Mouse (Mus musculus): ENCODE data around the gene Tagln. TPM values are rescaled to one million over a fixed set of nuclear protein-coding genes. Genes with fewer than 3 reads are reported as not detected.
A peak's percentile ranks its signal among the peaks of the same experiment; 100 is the strongest.

The Tagln gene
- polyA plus RNA-seq, 1 experiment from 2014 or later, result 0.29 TPM

GRCm38 (mm10) chr9:45941329-45941888, 5.6 kb upstream of the Tagln start:
- no peak overlapping the region for H3K4me3 ChIP-seq (ENCODE audit: inconsistent target)
- 93% methylated on average over 18 of the region's 18 CpGs for WGBS (ENCODE audit: missing documents)
- no peaks in the 10 kb centered on the region for H3K79me2 ChIP-seq (ENCODE audit: inconsistent target)
- H3K36me3 ChIP-seq (ENCODE audit: inconsistent target), result peaks cover 49% of the 10 kb centered on the region
- H3K27ac ChIP-seq, result no peak overlapping the region

- H3K36me3 ChIP-seq (ENCODE audit: inconsistent target), result peaks cover 47% of the 10 kb centered on the region
- no peaks in the 10 kb centered on the region for H3K79me2 ChIP-seq (ENCODE audit: inconsistent target)
- WGBS (ENCODE audit: missing documents), result 90% methylated on average over 6 of the region's 6 CpGs
- H3K4me3 ChIP-seq (ENCODE audit: inconsistent target), result no peak overlapping the region
- H3K27ac ChIP-seq, result no peak overlapping the region
These were observed 3.9 kb upstream of the Tagln start for GRCm38 (mm10) chr9:45939794-45940193.

GRCm38 (mm10) chr9:45938952-45939637, 3.2 kb upstream of the Tagln start:
- no peak overlapping the region for H3K4me3 ChIP-seq (ENCODE audit: inconsistent target)
- H3K36me3 ChIP-seq (ENCODE audit: inconsistent target), result peaks cover 42% of the 10 kb centered on the region
- no peak overlapping the region for H3K27ac ChIP-seq
- 77% methylated on average over 15 of the region's 15 CpGs for WGBS (ENCODE audit: missing documents)
- H3K79me2 ChIP-seq (ENCODE audit: inconsistent target), result no peaks in the 10 kb centered on the region

- no peaks in the 10 kb centered on the region for H3K79me2 ChIP-seq (ENCODE audit: inconsistent target)
- 95% methylated on average over 8 of the region's 8 CpGs for WGBS (ENCODE audit: missing documents)
- H3K4me3 ChIP-seq (ENCODE audit: inconsistent target), result no peak overlapping the region
- H3K27ac ChIP-seq, result no peak overlapping the region
- peaks cover 35% of the 10 kb centered on the region for H3K36me3 ChIP-seq (ENCODE audit: inconsistent target)
These were observed 2.2 kb upstream of the Tagln start for GRCm38 (mm10) chr9:45938088-45938487.

GRCm38 (mm10) chr9:45936883-45937282, 1.0 kb upstream of the Tagln start:
- H3K79me2 ChIP-seq (ENCODE audit: inconsistent target), result no peaks in the 10 kb centered on the region
- H3K4me3 ChIP-seq (ENCODE audit: inconsistent target), result no peak overlapping the region
- WGBS (ENCODE audit: missing documents), result 44% methylated on average over 3 of the region's 3 CpGs
- peaks cover 23% of the 10 kb centered on the region; the same call in 1 of the 2 replicates for H3K36me3 ChIP-seq (ENCODE audit: inconsistent target)
- H3K27ac ChIP-seq, result no peak overlapping the region

- WGBS (ENCODE audit: missing documents), result 83% methylated on average over 11 of the region's 11 CpGs
- Histone ChIP-seq H3K4me3 (ENCODE audit: inconsistent target) (no peak overlapping the region), H3K79me2 (ENCODE audit: inconsistent target) (no peaks in the 10 kb centered on the region), H3K36me3 (ENCODE audit: inconsistent target) (peaks cover 11% of the 10 kb centered on the region), H3K27ac (no peak overlapping the region)
These were observed 3.1 kb downstream of the Tagln start for GRCm38 (mm10) chr9:45932571-45933415.

GRCm38 (mm10) chr9:45931958-45932357, 3.9 kb downstream of the Tagln start:
- H3K79me2 ChIP-seq (ENCODE audit: inconsistent target), result no peaks in the 10 kb centered on the region
- no peak overlapping the region for H3K27ac ChIP-seq
- peaks cover 19% of the 10 kb centered on the region for H3K36me3 ChIP-seq (ENCODE audit: inconsistent target)
- H3K4me3 ChIP-seq (ENCODE audit: inconsistent target), result no peak overlapping the region
- 0% methylated on average over 1 of the region's 1 CpGs for WGBS (ENCODE audit: missing documents)

GRCm38 (mm10) chr9:45929285-45929684, 6.6 kb downstream of the Tagln start:
- Histone ChIP-seq H3K27ac (no peak overlapping the region), H3K79me2 (ENCODE audit: inconsistent target) (no peaks in the 10 kb centered on the region), H3K36me3 (ENCODE audit: inconsistent target) (peaks cover 37% of the 10 kb centered on the region), H3K4me3 (ENCODE audit: inconsistent target) (no peak overlapping the region)
- WGBS (ENCODE audit: missing documents), result 94% methylated on average over 5 of the region's 5 CpGs

GRCm38 (mm10) chr9:45919895-45920294, 16.0 kb downstream of the Tagln start:
- Histone ChIP-seq H3K4me3 (ENCODE audit: inconsistent target) (no peak overlapping the region), H3K36me3 (ENCODE audit: inconsistent target) (peaks cover 79% of the 10 kb centered on the region), H3K27ac (no peak overlapping the region), H3K79me2 (ENCODE audit: inconsistent target) (no peaks in the 10 kb centered on the region)
- 91% methylated on average over 1 of the region's 1 CpGs for WGBS (ENCODE audit: missing documents)

- peaks cover 90% of the 10 kb centered on the region for H3K36me3 ChIP-seq (ENCODE audit: inconsistent target)
- WGBS (ENCODE audit: missing documents), result 79% methylated on average over 5 of the region's 5 CpGs
- H3K27ac ChIP-seq, result no peak overlapping the region
- no peaks in the 10 kb centered on the region for H3K79me2 ChIP-seq (ENCODE audit: inconsistent target)
- no peak overlapping the region for H3K4me3 ChIP-seq (ENCODE audit: inconsistent target)
These were observed 18.6 kb downstream of the Tagln start for GRCm38 (mm10) chr9:45917041-45917934.

GRCm38 (mm10) chr9:45915659-45916058, 20.2 kb downstream of the Tagln start:
- WGBS (ENCODE audit: missing documents), result 100% methylated on average over 2 of the region's 2 CpGs
- H3K4me3 ChIP-seq (ENCODE audit: inconsistent target), result no peak overlapping the region
- H3K36me3 ChIP-seq (ENCODE audit: inconsistent target), result peaks cover 95% of the 10 kb centered on the region
- no peaks in the 10 kb centered on the region for H3K79me2 ChIP-seq (ENCODE audit: inconsistent target)
- no peak overlapping the region for H3K27ac ChIP-seq

GRCm38 (mm10) chr9:45911673-45912072, 24.2 kb downstream of the Tagln start:
- no peak overlapping the region for H3K27ac ChIP-seq
- H3K36me3 ChIP-seq (ENCODE audit: inconsistent target), result peaks cover 72% of the 10 kb centered on the region
- peaks cover 31% of the 10 kb centered on the region for H3K79me2 ChIP-seq (ENCODE audit: inconsistent target)
- H3K4me3 ChIP-seq (ENCODE audit: inconsistent target), result no peak overlapping the region
- 67% methylated on average over 1 of the region's 1 CpGs for WGBS (ENCODE audit: missing documents)

GRCm38 (mm10) chr9:45910995-45911394, 24.9 kb downstream of the Tagln start:
- 59% methylated on average over 3 of the region's 3 CpGs for WGBS (ENCODE audit: missing documents)
- peaks cover 68% of the 10 kb centered on the region for H3K36me3 ChIP-seq (ENCODE audit: inconsistent target)
- no peak overlapping the region for H3K4me3 ChIP-seq (ENCODE audit: inconsistent target)
- H3K27ac ChIP-seq, result no peak overlapping the region
- peaks cover 31% of the 10 kb centered on the region for H3K79me2 ChIP-seq (ENCODE audit: inconsistent target)

GRCm38 (mm10) chr9:45907078-45907428, 28.8 kb downstream of the Tagln start:
- WGBS (ENCODE audit: missing documents), result 2% methylated on average over 19 of the region's 19 CpGs
- peak overlapping the region; percentile 91 for H3K27ac ChIP-seq
- H3K4me3 ChIP-seq (ENCODE audit: inconsistent target), result peak overlapping the region; percentile 92
- H3K79me2 ChIP-seq (ENCODE audit: inconsistent target), result peaks cover 62% of the 10 kb centered on the region
- H3K36me3 ChIP-seq (ENCODE audit: inconsistent target), result peaks cover 28% of the 10 kb centered on the region; the same call in 1 of the 2 replicates

Measured in macrophage (primary cell).